Mouse (Mus musculus): Measurements from ENCODE around the gene Lat2. TPM values are rescaled to one million over a fixed set of nuclear protein-coding genes. Genes with fewer than 3 reads are reported as not detected.
"Not testable (repeated sequence)": the region's sequence is repeated elsewhere in the genome, so short reads cannot be mapped to it uniquely, and the experiment has no call there.

Lat2 gene
- polyA plus RNA-seq (2015; fragmentation: Nextera tagmentation; extraction: Ambion mirVana) = 2.5 and 4.5 TPM in 2 replicates

DNA sequence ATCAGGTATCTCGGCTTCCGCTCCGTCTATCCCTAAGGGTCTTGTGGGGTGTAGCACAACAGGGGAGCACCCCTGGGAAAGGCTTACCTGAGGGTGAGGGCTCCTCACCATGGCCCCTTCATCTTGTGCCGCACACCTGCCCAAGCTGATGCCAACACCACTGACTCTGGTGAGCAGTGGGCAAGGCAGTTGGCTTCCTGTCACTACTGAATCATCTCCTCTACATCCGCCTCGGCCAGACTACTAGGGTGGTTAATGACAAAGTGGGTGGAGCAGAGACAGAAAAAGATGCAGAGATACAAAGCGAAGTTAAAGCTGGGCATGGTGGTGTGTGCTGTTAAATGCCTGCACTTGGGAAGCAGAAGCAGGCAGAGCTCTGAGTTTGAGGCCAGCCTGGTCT lies at the start of gene Lat2:
Lat2 (minus strand) TSS at position 224 of the 400 bp plus-strand sequence.
- Histone ChIP-seq H3K9me3 (replicated peaks) (no peaks in the 10 kb centered on the region), H3K36me3 (peaks cover 22% of the 10 kb centered on the region), H3K4me1 (replicated peaks) (no peaks in the 10 kb centered on the region), H3K4me2 (no peak within 1 kb of the TSS), H3K9ac (no peak within 1 kb of the TSS), H3K27ac (no peak within 1 kb of the TSS), H3K4me3 (no peak within 1 kb of the TSS), H3K27me3 (no peaks in the 10 kb centered on the region)
- WGBS = 81% methylated on average over 7 of the region's 7 CpGs
- ATAC-seq (replicated peaks; ENCODE audit: insufficient number of reproducible peaks, insufficient read depth, low FRiP score, low read depth) = no peak

DNA sequence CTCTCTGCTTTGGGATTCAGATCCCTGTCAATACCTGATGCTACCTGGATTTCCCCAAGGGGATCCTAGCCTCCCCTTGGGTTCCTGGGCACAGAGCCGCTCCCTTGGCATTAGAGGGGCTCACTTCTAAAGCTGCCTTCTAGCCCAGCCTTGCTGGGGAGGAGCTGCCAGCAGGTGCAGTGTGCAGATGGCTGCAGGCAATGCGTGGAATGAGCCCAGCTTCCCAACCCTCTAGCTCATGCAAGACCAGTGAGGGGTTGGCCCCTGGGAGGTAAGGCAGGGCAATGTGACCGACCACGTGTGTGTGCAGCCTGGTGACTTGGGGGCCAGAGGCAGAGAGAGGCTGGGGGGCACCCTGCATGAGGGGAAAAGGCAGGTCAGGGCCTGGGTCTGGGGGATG lies 41.9 kb upstream of the Lat2 start:
- no peak for ATAC-seq (replicated peaks; ENCODE audit: insufficient number of reproducible peaks, insufficient read depth, low FRiP score, low read depth)
- no peaks in the 10 kb centered on the region for H3K27me3 ChIP-seq
- 81% methylated on average over 4 of the region's 4 CpGs for WGBS
- peaks cover 7% of the 10 kb centered on the region for H3K4me1 ChIP-seq (replicated peaks)
- H3K27ac ChIP-seq = no peak overlapping the region
- H3K9me3 ChIP-seq (replicated peaks) = no peaks in the 10 kb centered on the region
- H3K9ac ChIP-seq = no peak overlapping the region
- H3K36me3 ChIP-seq = peaks cover 7% of the 10 kb centered on the region
- no peak overlapping the region for H3K4me2 ChIP-seq
- H3K4me3 ChIP-seq = no peak overlapping the region

GRCm38 (mm10) chr5:134652015-134652414 lies 37.2 kb upstream of the Lat2 start:
- H3K9ac ChIP-seq = no peak overlapping the region
- peaks cover 7% of the 10 kb centered on the region for H3K4me1 ChIP-seq (replicated peaks)
- H3K4me3 ChIP-seq = no peak overlapping the region
- WGBS = 35% methylated on average over 7 of the region's 7 CpGs
- H3K36me3 ChIP-seq = no peaks in the 10 kb centered on the region; the same call in 1 of the 2 replicates
- H3K27me3 ChIP-seq = no peaks in the 10 kb centered on the region
- no peaks in the 10 kb centered on the region for H3K9me3 ChIP-seq (replicated peaks)
- ATAC-seq (replicated peaks; ENCODE audit: insufficient number of reproducible peaks, insufficient read depth, low FRiP score, low read depth) = no peak
- H3K4me2 ChIP-seq = no peak overlapping the region
- H3K27ac ChIP-seq = no peak overlapping the region; the same call in 1 of the 2 replicates

- Histone ChIP-seq H3K27me3 (no peaks in the 10 kb centered on the region), H3K36me3 (no peaks in the 10 kb centered on the region), H3K9me3 (replicated peaks) (no peaks in the 10 kb centered on the region), H3K27ac (no peak overlapping the region), H3K9ac (no peak overlapping the region), H3K4me1 (replicated peaks) (peaks cover 7% of the 10 kb centered on the region), H3K4me3 (no peak overlapping the region), H3K4me2 (no peak overlapping the region)
- ATAC-seq (replicated peaks; ENCODE audit: insufficient number of reproducible peaks, insufficient read depth, low FRiP score, low read depth) = no peak
- WGBS = 49% methylated on average over 5 of the region's 5 CpGs
Measured at GRCm38 (mm10) chr5:134650926-134651325, 36.1 kb upstream of the Lat2 start.

GRCm38 (mm10) chr5:134648976-134649375 lies 34.2 kb upstream of the Lat2 start:
- H3K27ac ChIP-seq; H3K4me2 ChIP-seq; H3K27me3 ChIP-seq; H3K9ac ChIP-seq; H3K4me3 ChIP-seq; H3K36me3 ChIP-seq; ATAC-seq (replicated peaks; ENCODE audit: insufficient number of reproducible peaks, insufficient read depth, low FRiP score, low read depth); H3K9me3 ChIP-seq (replicated peaks): not testable (repeated sequence)
- H3K4me1 ChIP-seq (replicated peaks) = peaks cover 13% of the 10 kb centered on the region
- 79% methylated on average over 4 of the region's 4 CpGs for WGBS

GRCm38 (mm10) chr5:134647394-134647793 lies 32.6 kb upstream of the Lat2 start:
- H3K4me2 ChIP-seq = no peak overlapping the region
- H3K4me1 ChIP-seq (replicated peaks) = peaks cover 11% of the 10 kb centered on the region
- no peak overlapping the region for H3K4me3 ChIP-seq
- H3K27ac ChIP-seq = no peak overlapping the region
- no peak overlapping the region for H3K9ac ChIP-seq
- 69% methylated on average over 2 of the region's 2 CpGs for WGBS
- H3K36me3 ChIP-seq = no peaks in the 10 kb centered on the region
- H3K9me3 ChIP-seq (replicated peaks) = no peaks in the 10 kb centered on the region
- no peaks in the 10 kb centered on the region for H3K27me3 ChIP-seq
- no peak for ATAC-seq (replicated peaks; ENCODE audit: insufficient number of reproducible peaks, insufficient read depth, low FRiP score, low read depth)

- H3K4me2 ChIP-seq = no peak overlapping the region
- no peaks in the 10 kb centered on the region for H3K9me3 ChIP-seq (replicated peaks)
- H3K36me3 ChIP-seq = no peaks in the 10 kb centered on the region
- H3K27me3 ChIP-seq = no peaks in the 10 kb centered on the region
- H3K4me3 ChIP-seq = no peak overlapping the region
- H3K4me1 ChIP-seq (replicated peaks) = peaks cover 6% of the 10 kb centered on the region
- 68% methylated on average over 4 of the region's 4 CpGs for WGBS
- ATAC-seq (replicated peaks; ENCODE audit: insufficient number of reproducible peaks, insufficient read depth, low FRiP score, low read depth) = no peak
- H3K9ac ChIP-seq = no peak overlapping the region
- no peak overlapping the region for H3K27ac ChIP-seq
Measured at GRCm38 (mm10) chr5:134646461-134646860, 31.6 kb upstream of the Lat2 start.

- H3K9ac ChIP-seq = no peak overlapping the region
- H3K27ac ChIP-seq = peak overlapping the region; percentile 54
- H3K4me1 ChIP-seq (replicated peaks) = peaks cover 8% of the 10 kb centered on the region
- H3K4me3 ChIP-seq = no peak overlapping the region
- H3K36me3 ChIP-seq = no peaks in the 10 kb centered on the region
- H3K9me3 ChIP-seq (replicated peaks) = no peaks in the 10 kb centered on the region
- H3K4me2 ChIP-seq = no peak overlapping the region
- 36% methylated on average over 8 of the region's 8 CpGs for WGBS
- H3K27me3 ChIP-seq = no peaks in the 10 kb centered on the region
- ATAC-seq (replicated peaks; ENCODE audit: insufficient number of reproducible peaks, insufficient read depth, low FRiP score, low read depth) = peak; percentile 73
Measured at GRCm38 (mm10) chr5:134644643-134645118, 29.9 kb upstream of the Lat2 start.

- Histone ChIP-seq H3K4me2 (no peak overlapping the region), H3K4me3 (no peak overlapping the region), H3K27ac (peak overlapping the region; percentile 54), H3K4me1 (replicated peaks) (peaks cover 11% of the 10 kb centered on the region), H3K9me3 (replicated peaks) (no peaks in the 10 kb centered on the region), H3K36me3 (no peaks in the 10 kb centered on the region), H3K9ac (no peak overlapping the region), H3K27me3 (no peaks in the 10 kb centered on the region)
- no peak for ATAC-seq (replicated peaks; ENCODE audit: insufficient number of reproducible peaks, insufficient read depth, low FRiP score, low read depth)
- WGBS = 74% methylated on average over 1 of the region's 1 CpGs
Measured at GRCm38 (mm10) chr5:134644121-134644520, 29.3 kb upstream of the Lat2 start.

- WGBS = 88% methylated on average over 3 of the region's 3 CpGs
- Histone ChIP-seq H3K4me1 (replicated peaks) (peaks cover 21% of the 10 kb centered on the region), H3K27me3 (no peaks in the 10 kb centered on the region), H3K4me3 (no peak overlapping the region), H3K9ac (no peak overlapping the region), H3K36me3 (peaks cover 13% of the 10 kb centered on the region), H3K27ac (no peak overlapping the region), H3K9me3 (replicated peaks) (no peaks in the 10 kb centered on the region), H3K4me2 (no peak overlapping the region)
- no peak for ATAC-seq (replicated peaks; ENCODE audit: insufficient number of reproducible peaks, insufficient read depth, low FRiP score, low read depth)
Measured at GRCm38 (mm10) chr5:134640371-134640770, 25.5 kb upstream of the Lat2 start.

DNA sequence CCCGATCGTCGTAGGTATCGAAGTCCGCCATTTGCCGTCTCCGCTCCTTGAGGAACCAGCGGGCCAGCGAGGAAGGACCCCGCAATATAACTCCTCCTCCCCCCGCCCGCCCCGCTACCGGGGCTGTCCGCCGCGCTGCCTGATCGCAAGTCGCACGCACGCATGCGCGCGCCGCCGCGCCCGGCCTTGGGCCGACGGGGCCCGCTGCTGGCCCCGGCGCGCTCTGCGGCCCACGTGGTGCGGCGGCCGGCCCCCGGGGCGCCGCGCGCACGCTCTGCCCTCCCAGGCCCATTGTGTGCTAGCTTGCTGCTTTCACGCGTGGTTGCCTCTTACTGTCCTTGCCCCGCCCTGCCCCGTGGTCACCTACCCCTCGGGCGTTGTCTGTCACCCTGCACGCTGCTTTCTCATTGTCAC lies 24.5 kb upstream of the Lat2 start, which contains the start of gene Eif4h:
Eif4h (minus strand) TSS at position 222 of the 414 bp plus-strand sequence.
- Histone ChIP-seq H3K9me3 (replicated peaks) (no peaks in the 10 kb centered on the region), H3K4me1 (replicated peaks) (peaks cover 18% of the 10 kb centered on the region)
- WGBS = under 1% methylated on average over 51 of the region's 52 CpGs

More for the DNA sequence above, 24.5 kb upstream of the Lat2 start, which contains the start of gene Eif4h:
- Histone ChIP-seq H3K27me3 (no peaks in the 10 kb centered on the region), H3K9ac (peak within 1 kb of the TSS; percentile 90), H3K27ac (peak within 1 kb of the TSS; percentile 87), H3K4me3 (peak within 1 kb of the TSS; percentile 76), H3K4me2 (peak within 1 kb of the TSS; percentile 71), H3K36me3 (peaks cover 21% of the 10 kb centered on the region)
- ATAC-seq (replicated peaks; ENCODE audit: insufficient number of reproducible peaks, insufficient read depth, low FRiP score, low read depth) = peak; percentile 93

All from heart, embryonic 15.5 days (tissue).